21 mouse cellular contexts compared by ENCODE assay signal in genomic region chr5:119720471-119721265, GRCm38 (mm10). TPM values are rescaled to one million over a fixed set of nuclear protein-coding genes. Genes with fewer than 3 reads are reported as not detected.
A peak's percentile ranks its signal among the peaks of the same experiment; 100 is the strongest.
DNase-seq lines count a peak whose midpoint lies in the region; ATAC-seq lines count a peak whose summit lies in the region.
"Had no signal": no experiment of that assay in that cellular context is flagged by ENCODE, and none has a peak within 500 bp of the region (broad histone marks: within the 10 kb centered on the region; RNA-seq: fewer than 3 reads in every experiment).

No protein-coding gene starts in this region.

- peaks cover 17% of the 10 kb centered on the region for H3K27me3 ChIP-seq in heart, embryonic 10.5 days (ENCODE audit: insufficient read depth, poor library complexity, severe bottlenecking)
- H3K27me3 ChIP-seq in heart, embryonic 11.5 days (ENCODE audit: control insufficient read depth, insufficient read depth, low read length), result no peaks in the 10 kb centered on the region
- H3K27me3 ChIP-seq in megakaryocyte, embryonic 14.5 days (replicated peaks), result no peaks in the 10 kb centered on the region
- H3K27me3 ChIP-seq in forebrain, embryonic 16.5 days (replicated peaks; ENCODE audit: control insufficient read depth, insufficient read depth, low read length), result no peaks in the 10 kb centered on the region
- H3K27me3 ChIP-seq: forebrain, embryonic 15.5 days had no signal

- no peaks in the 10 kb centered on the region for H3K36me3 ChIP-seq in heart, embryonic 10.5 days
- no peaks in the 10 kb centered on the region for H3K36me3 ChIP-seq in heart, embryonic 11.5 days (ENCODE audit: control insufficient read depth, insufficient read depth, low read length)
- H3K36me3 ChIP-seq in megakaryocyte, embryonic 14.5 days (replicated peaks; ENCODE audit: low read length), result no peaks in the 10 kb centered on the region
- no peaks in the 10 kb centered on the region for H3K36me3 ChIP-seq in forebrain, embryonic 16.5 days (ENCODE audit: control insufficient read depth, insufficient read depth)
- H3K36me3 ChIP-seq: embryonic facial prominence, embryonic 10.5 days; forebrain, embryonic 15.5 days; heart, embryonic 13.5 days; hindbrain, embryonic 13.5 days had no signal

- peaks cover 16% of the 10 kb centered on the region for H3K4me1 ChIP-seq in heart, embryonic 10.5 days
- H3K4me1 ChIP-seq in heart, embryonic 11.5 days (ENCODE audit: control insufficient read depth, insufficient read depth, low read length), result peaks cover 5% of the 10 kb centered on the region; the same call in 1 of the 2 replicates
- peaks cover 6% of the 10 kb centered on the region; the same call in 1 of the 2 replicates for H3K4me1 ChIP-seq in megakaryocyte, embryonic 14.5 days
- no peaks in the 10 kb centered on the region for H3K4me1 ChIP-seq in forebrain, embryonic 16.5 days (replicated peaks; ENCODE audit: control insufficient read depth, insufficient read depth, low read length)
- H3K4me1 ChIP-seq: forebrain, embryonic 15.5 days; hindbrain, embryonic 13.5 days had no signal

- DNase-seq in heart, embryonic 10.5 days (ENCODE audit: low spot score), result no peak
- DNase-seq in ES-CJ7 (ENCODE audit: low read depth, low spot score) (peak; percentile 90), ZHBTc4 (ENCODE audit: low read depth, low spot score) (peak; percentile 93)
- DNase-seq: adrenal gland, postnatal 10 days; cerebellum, adult 11 months; cerebellum, adult 9-10 months; cerebellum, postnatal 25 days; gastrocnemius, postnatal 14 days; heart, adult 2 months; heart, postnatal 4 days; kidney, adult 18-20 months had no signal

- WGBS in heart, embryonic 10.5 days, result 49% methylated on average over 11 of the region's 11 CpGs
- WGBS in heart, embryonic 11.5 days (ENCODE audit: insufficient replicate concordance), result 43% methylated on average over 11 of the region's 11 CpGs
- 12% methylated on average over 11 of the region's 11 CpGs for WGBS in forebrain, embryonic 16.5 days

- H3K4me2 ChIP-seq in heart, embryonic 11.5 days, result no peak overlapping the region
- H3K4me2 ChIP-seq in forebrain, embryonic 16.5 days (ENCODE audit: low read length), result no peak overlapping the region
- H3K4me2 ChIP-seq: forebrain, embryonic 15.5 days; heart, embryonic 13.5 days; hindbrain, embryonic 13.5 days had no signal

- no peaks in the 10 kb centered on the region for H3K9me3 ChIP-seq in heart, embryonic 10.5 days
- no peaks in the 10 kb centered on the region for H3K9me3 ChIP-seq in heart, embryonic 11.5 days (replicated peaks; ENCODE audit: control insufficient read depth, low read length)
- no peaks in the 10 kb centered on the region for H3K9me3 ChIP-seq in megakaryocyte, embryonic 14.5 days
- H3K9me3 ChIP-seq in forebrain, embryonic 16.5 days (ENCODE audit: control insufficient read depth, low read length), result no peaks in the 10 kb centered on the region
- H3K9me3 ChIP-seq: embryonic facial prominence, embryonic 10.5 days; forebrain, embryonic 15.5 days; heart, embryonic 13.5 days; hindbrain, embryonic 13.5 days had no signal

- H3K4me3 ChIP-seq in heart, embryonic 10.5 days, result no peak overlapping the region
- no peak overlapping the region for H3K4me3 ChIP-seq in heart, embryonic 11.5 days (ENCODE audit: low read depth, low read length)
- peak overlapping the region; percentile 10 for H3K4me3 ChIP-seq in megakaryocyte, embryonic 14.5 days (replicated peaks)
- no peak overlapping the region for H3K4me3 ChIP-seq in forebrain, embryonic 16.5 days (replicated peaks; ENCODE audit: low read length)
- H3K4me3 ChIP-seq: embryonic facial prominence, embryonic 10.5 days; forebrain, embryonic 15.5 days; heart, adult 2 months; heart, embryonic 13.5 days; hindbrain, embryonic 13.5 days had no signal

- H3K9ac ChIP-seq in heart, embryonic 11.5 days (ENCODE audit: low read depth, low read length), result no peak overlapping the region
- H3K9ac ChIP-seq in forebrain, embryonic 16.5 days (replicated peaks; ENCODE audit: low read depth, low read length), result no peak overlapping the region
- H3K9ac ChIP-seq: forebrain, embryonic 15.5 days; heart, embryonic 13.5 days; hindbrain, embryonic 13.5 days had no signal

- no peak for ATAC-seq in heart, embryonic 11.5 days (replicated peaks; ENCODE audit: insufficient number of reproducible peaks, low FRiP score, low TSS enrichment)
- no peak for ATAC-seq in megakaryocyte, adult 5-6 weeks (ENCODE audit: poor library complexity, severe bottlenecking)
- ATAC-seq in forebrain, embryonic 16.5 days, result no peak
- ATAC-seq: forebrain, embryonic 15.5 days; hindbrain, postnatal 0 days; Patski had no signal

- 0 out of 2 replicates have a peak overlapping the region, but pooled peaks have one; percentile 13 for H3K27ac ChIP-seq in heart, embryonic 10.5 days
- H3K27ac ChIP-seq in heart, embryonic 11.5 days (ENCODE audit: low read depth, low read length), result no peak overlapping the region
- H3K27ac ChIP-seq in forebrain, embryonic 16.5 days (ENCODE audit: low read length), result no peak overlapping the region
- H3K27ac ChIP-seq: embryonic facial prominence, embryonic 10.5 days; forebrain, embryonic 15.5 days; heart, adult 2 months; heart, embryonic 13.5 days; hindbrain, embryonic 13.5 days; hindbrain, postnatal 0 days had no signal

RNA-seq across cellular contexts. Expression of gene Tbx3, which starts 50.2 kb away (rescaled TPM):
- polyA plus RNA-seq in heart, embryonic 10.5 days (2016; fragmentation: Nextera tagmentation; extraction: Ambion mirVana), result 17.0 and 41.7 TPM in 2 replicates
- 12.8 and 14.5 TPM in 2 replicates for polyA plus RNA-seq in heart, embryonic 11.5 days (2014; fragmentation: Nextera tagmentation; extraction: Ambion mirVana)
- polyA plus RNA-seq in megakaryocyte, embryonic 14.5 days (2012; ENCODE audit: insufficient read depth, low replicate concordance), result 0.45 TPM in 1 of 2 replicates, not detected in the other
- not detected in 2 replicates for total RNA-seq in megakaryocyte, adult 5-6 weeks (2015)
- not detected in 2 replicates for total RNA-seq in megakaryocyte, adult 5-6 weeks (2017)
- 2.1 and 3.0 TPM in 2 replicates for polyA plus RNA-seq in forebrain, embryonic 16.5 days (2015; fragmentation: Nextera tagmentation; extraction: Ambion mirVana)
- polyA plus RNA-seq: Patski had no signal
